Mouse (Mus musculus) spleen, adult 2 months (tissue): ENCODE measurements at regions not wholly inside any gene's neighbourhood (a gene's known extent, or its start where the extent isn't known, plus 50 kb on each side); places are given as distances from the start of the nearest gene placed in this dataset.
"Not testable (repeated sequence)": the region's sequence is repeated elsewhere in the genome, so short reads cannot be mapped to it uniquely, and the experiment has no call there.

Source experiments
- DNase-seq, 2 experiments: peaks; one replicate each; pipeline versions ENCODE4 v3.0.0 to v3.0.0-alpha.2; 2012 to 2021; ENCODE audit warnings: low spot score in 2 of 2, low read depth in 1 of 2
- H3K27ac ChIP-seq: fragments of 200-500 bp; 2 replicates; pipeline ENCODE4 v1.5.1; 2012; ENCODE audit warnings: low read length, inconsistent platforms; ENCODE audit not compliant: insufficient read depth
- H3K27me3 ChIP-seq: fragments of 200-500 bp; 2 replicates; pipeline ENCODE4 v1.6.1; 2012; ENCODE audit warnings: mild to moderate bottlenecking, moderate library complexity, low read length, inconsistent platforms; ENCODE audit not compliant: control insufficient read depth, insufficient read depth
- H3K36me3 ChIP-seq: fragments of 200-500 bp; 2 replicates; pipeline ENCODE4 v1.6.1; 2012; ENCODE audit warnings: mild to moderate bottlenecking, low read length, inconsistent platforms; ENCODE audit not compliant: control insufficient read depth, insufficient read depth
- H3K4me1 ChIP-seq: fragments of 200-500 bp; 2 replicates; pipeline ENCODE4 v1.6.1; 2011; ENCODE audit warnings: inconsistent platforms; ENCODE audit not compliant: control insufficient read depth, insufficient read depth, insufficient read length
- H3K4me3 ChIP-seq: fragments of 200-500 bp; 2 replicates; pipeline ENCODE4 v1.5.1; 2011; ENCODE audit warnings: mild to moderate bottlenecking, inconsistent platforms; ENCODE audit not compliant: insufficient read depth, insufficient read length; ENCODE audit errors: extremely low read depth
- CTCF ChIP-seq: fragments of 200-500 bp; IDR thresholded peaks from 2 replicates; pipeline ENCODE4 v1.5.1; 2011; ENCODE audit warnings: mild to moderate bottlenecking, inconsistent platforms; ENCODE audit not compliant: insufficient read depth, insufficient read length, insufficient replicate concordance; ENCODE audit errors: extremely low read depth
- POLR2A ChIP-seq: fragments of 200-500 bp; IDR thresholded peaks from 2 replicates; pipeline ENCODE4 v1.6.1; 2011; ENCODE audit warnings: low read depth, low read length, inconsistent platforms
- WGBS: fragments of 180-500 bp; shearing (Covaris S2); methylation state at CpG from one replicate; pipeline ENCODE4 v1.1.7; 2018; 5-methylcytosine and 5-hydroxymethylcytosine counted together

DNA sequence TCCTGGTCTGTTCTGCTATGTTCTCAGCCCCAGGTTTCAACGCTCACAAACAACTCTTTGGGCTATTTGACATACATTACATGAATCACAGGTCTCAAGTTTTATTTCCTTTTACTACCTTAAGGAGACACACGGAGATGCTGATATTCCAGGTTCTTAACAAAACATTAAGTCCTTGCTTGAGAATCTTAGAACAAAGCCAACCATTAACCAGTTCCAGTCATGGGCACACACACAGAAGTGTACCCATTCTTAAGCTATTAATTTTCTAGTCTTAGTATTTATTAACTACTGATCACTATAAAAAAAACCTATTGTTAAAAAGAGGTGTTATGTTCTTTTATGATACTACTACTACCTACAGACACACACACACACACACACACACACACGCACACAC is 235.7 kb downstream of the Kif20b start:
- no peaks in the 10 kb centered on the region for H3K27me3 ChIP-seq
- DNase-seq: no peak
- WGBS: 94% methylated on average over 3 of the region's 3 CpGs

DNA sequence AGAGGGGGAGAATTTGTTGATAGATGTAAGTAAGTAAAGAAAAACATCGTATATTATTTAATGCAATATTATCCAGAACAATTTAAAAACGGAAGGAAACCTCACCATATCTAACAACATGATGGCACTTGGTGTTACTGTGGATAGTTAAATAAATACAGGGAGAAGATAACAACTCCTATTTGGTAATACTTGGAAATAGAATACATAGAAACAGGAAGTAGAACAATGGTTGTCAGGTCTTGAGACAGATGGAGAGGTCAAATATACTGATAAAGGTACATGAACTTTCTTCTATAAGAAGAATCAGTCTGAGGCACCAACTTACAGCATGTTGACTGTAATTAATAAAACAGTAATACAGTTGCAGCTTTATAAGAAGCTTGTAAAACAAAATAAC is 242.6 kb downstream of the Kif20b start:
- TF ChIP-seq CTCF (no peak), POLR2A (no peak)
- WGBS: 79% methylated on average over 2 of the region's 2 CpGs

More for the DNA sequence above, 235.7 kb downstream of the Kif20b start:
- no peak for TF ChIP-seq POLR2A
- Histone ChIP-seq H3K36me3 (no peaks in the 10 kb centered on the region), H3K27ac (no peak overlapping the region), H3K4me1 (no peaks in the 10 kb centered on the region), H3K4me3 (no peak overlapping the region)

DNA sequence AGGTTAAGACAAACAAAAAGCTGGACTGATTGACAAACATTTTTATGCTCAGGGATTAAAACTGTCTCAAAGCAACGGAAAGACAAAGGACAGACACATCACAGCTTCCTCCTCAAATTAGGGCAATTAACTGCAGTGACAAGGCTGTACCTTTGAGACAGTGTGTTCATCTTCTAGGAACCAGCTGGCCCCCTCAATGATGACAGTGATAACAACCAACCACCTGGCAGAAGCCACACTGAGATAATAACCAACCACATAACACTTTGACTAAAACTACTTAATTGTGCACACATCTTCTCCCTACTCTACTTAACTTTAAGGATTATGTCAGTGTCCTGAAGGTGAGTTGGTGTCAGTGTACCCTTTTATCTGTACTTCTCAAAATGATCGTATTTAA is 248.4 kb downstream of the Kif20b start:
- 82% methylated on average over 2 of the region's 2 CpGs for WGBS
- H3K4me1 ChIP-seq: no peaks in the 10 kb centered on the region
- H3K27me3 ChIP-seq: no peaks in the 10 kb centered on the region
- H3K27ac ChIP-seq: no peak overlapping the region
- no peak for DNase-seq
- no peak for TF ChIP-seq POLR2A
- no peak for TF ChIP-seq CTCF
- no peaks in the 10 kb centered on the region for H3K36me3 ChIP-seq
- no peak overlapping the region for H3K4me3 ChIP-seq

More for the DNA sequence above, 242.6 kb downstream of the Kif20b start:
- H3K27me3 ChIP-seq: no peaks in the 10 kb centered on the region
- H3K4me3 ChIP-seq: no peak overlapping the region
- no peaks in the 10 kb centered on the region for H3K4me1 ChIP-seq
- H3K36me3 ChIP-seq: no peaks in the 10 kb centered on the region
- no peak overlapping the region for H3K27ac ChIP-seq
- no peak for DNase-seq

DNA sequence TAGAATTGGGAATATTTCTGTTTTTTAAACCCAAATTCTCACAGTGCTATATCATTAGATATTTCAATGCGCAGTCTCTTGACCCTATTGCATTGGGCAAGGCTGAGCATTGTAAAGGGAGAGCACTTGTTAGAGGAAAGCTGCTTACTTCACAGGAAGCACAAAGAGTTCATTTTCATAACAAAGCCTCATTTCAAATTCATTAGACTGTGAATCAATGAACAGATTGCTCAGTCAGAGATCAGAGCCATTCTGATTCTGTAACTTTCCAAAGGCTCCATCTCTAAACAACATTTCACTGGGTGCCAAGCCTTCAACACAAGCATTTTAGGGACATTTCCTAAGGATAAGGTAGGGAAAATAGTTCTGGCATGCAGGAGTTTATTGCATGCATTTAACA is 257.9 kb downstream of the Kif20b start:
- 100% methylated on average over 1 of the region's 1 CpGs for WGBS
- H3K36me3 ChIP-seq: no peaks in the 10 kb centered on the region
- no peak overlapping the region for H3K4me3 ChIP-seq
- no peaks in the 10 kb centered on the region for H3K27me3 ChIP-seq
- no peak for DNase-seq
- no peak overlapping the region for H3K27ac ChIP-seq
- TF ChIP-seq CTCF (no peak), POLR2A (no peak)
- no peaks in the 10 kb centered on the region for H3K4me1 ChIP-seq

DNA sequence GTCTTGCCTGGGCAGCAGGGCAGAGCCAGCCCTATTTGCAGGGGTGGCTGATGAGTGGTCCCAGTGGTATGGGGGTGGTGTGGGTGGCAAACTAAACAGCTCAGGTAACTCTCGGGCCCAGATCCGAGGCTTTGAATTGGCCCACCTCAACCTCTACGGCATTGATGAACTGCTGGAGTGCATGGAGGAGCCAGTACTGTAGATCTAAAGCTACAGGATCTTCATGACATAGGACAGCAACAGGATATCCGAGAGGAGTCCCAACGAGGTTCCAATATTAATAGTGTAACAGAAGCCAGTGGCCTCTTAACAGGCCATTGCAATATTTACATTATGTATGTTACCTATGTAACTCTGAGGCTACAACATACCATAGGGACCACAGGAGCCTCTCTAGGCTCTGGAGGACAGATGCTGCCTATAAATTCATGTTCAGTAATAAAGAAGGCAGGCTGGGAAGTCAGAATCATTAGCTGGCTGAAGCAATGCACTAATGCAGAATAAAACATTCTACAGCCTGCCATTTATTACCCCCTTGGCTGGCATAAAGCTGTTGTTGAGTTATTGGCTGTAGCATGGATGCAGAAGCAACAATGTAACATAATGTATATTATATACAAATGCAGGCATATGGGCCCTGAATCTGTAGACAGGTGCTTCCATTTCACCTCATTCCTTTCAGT is 283.5 kb downstream of the Kif20b start:
- no peaks in the 10 kb centered on the region for H3K4me1 ChIP-seq
- DNase-seq: no peak
- 88% methylated on average over 5 of the region's 5 CpGs for WGBS
- H3K27me3 ChIP-seq: no peaks in the 10 kb centered on the region
- no peak overlapping the region for H3K4me3 ChIP-seq
- no peaks in the 10 kb centered on the region for H3K36me3 ChIP-seq
- TF ChIP-seq POLR2A (no peak), CTCF (no peak)
- H3K27ac ChIP-seq: no peak overlapping the region

DNA sequence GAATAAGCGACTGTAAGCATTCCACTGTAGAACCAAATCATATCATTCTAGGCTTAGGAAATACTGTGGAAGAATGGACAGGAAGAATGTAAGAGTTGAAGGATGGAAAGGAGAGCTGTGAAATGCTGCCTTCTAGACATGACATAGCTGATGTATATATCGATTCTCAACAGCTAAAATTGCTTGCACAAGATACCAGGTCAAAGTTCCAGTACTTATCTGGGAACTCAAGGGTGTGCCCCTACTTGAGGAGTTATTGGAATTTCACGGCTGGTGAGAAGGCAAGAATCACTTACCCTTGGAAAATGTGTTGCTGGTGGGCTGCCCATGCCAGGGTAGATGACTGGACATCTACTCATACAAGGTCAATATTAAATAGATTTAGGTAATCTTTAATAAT is 322.0 kb downstream of the Kif20b start:
- Histone ChIP-seq H3K4me3 (no peak overlapping the region), H3K36me3 (no peaks in the 10 kb centered on the region), H3K4me1 (no peaks in the 10 kb centered on the region), H3K27ac (no peak overlapping the region), H3K27me3 (no peaks in the 10 kb centered on the region)
- no peak for DNase-seq
- WGBS: 84% methylated on average over 3 of the region's 3 CpGs
- TF ChIP-seq POLR2A (no peak), CTCF (no peak)

DNA sequence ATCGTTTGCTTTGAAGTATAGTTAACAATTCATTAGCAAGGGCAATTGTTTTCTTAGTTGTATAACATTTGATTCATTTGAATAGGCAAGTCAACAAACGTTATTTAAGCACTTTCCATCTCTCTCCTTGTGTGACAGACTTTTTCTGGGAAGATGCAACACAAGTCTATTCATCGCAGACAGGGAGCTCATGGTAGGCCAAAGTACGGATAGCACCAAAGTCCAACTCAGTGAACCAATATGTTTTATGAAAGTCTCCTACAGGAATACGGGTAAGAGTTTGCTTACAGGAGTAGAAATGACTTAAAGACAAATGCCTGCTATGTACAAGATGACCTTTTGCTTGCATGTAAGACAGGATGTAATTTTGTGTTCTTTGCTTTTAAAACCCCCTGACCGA is 325.4 kb downstream of the Kif20b start:
- TF ChIP-seq POLR2A: no peak
- TF ChIP-seq CTCF: no peak
- Histone ChIP-seq H3K36me3 (no peaks in the 10 kb centered on the region), H3K4me3 (no peak overlapping the region), H3K4me1 (no peaks in the 10 kb centered on the region), H3K27me3 (no peaks in the 10 kb centered on the region), H3K27ac (no peak overlapping the region)
- 87% methylated on average over 6 of the region's 6 CpGs for WGBS
- DNase-seq: no peak

DNA sequence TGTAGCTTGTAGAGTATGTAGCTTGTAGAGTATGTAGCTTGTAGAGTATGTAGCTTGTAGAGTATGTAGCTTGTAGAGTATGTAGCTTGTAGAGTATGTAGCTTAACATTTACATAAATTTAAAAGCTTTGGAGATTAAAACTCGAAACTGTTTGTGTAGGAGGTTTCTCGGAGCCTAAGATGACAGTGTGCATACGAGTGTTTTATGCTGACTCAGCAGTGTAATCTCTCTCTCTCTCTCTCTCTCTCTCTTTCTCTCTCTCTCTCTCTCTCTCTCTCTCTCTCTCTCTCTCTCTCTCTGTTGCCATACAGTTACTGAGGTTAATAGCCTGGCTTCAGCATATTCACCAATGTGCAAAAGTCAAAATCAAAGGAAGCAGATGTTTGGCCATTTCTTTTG is 336.5 kb downstream of the Kif20b start:
- 80% methylated on average over 3 of the region's 3 CpGs for WGBS

More for the DNA sequence above, 336.5 kb downstream of the Kif20b start:
- not testable (repeated sequence) for H3K27me3 ChIP-seq, H3K4me3 ChIP-seq, H3K4me1 ChIP-seq, DNase-seq, H3K36me3 ChIP-seq, H3K27ac ChIP-seq
